Mouse (Mus musculus) embryonic facial prominence, embryonic 12.5 days (tissue): ENCODE results near the gene Myo9a. TPM values are rescaled to one million over a fixed set of nuclear protein-coding genes. Genes with fewer than 3 reads are reported as not detected.

ENCODE experiments used
- ATAC-seq: fragments of 200-750 bp; cut with Nextera tagmentation; 2 replicates; pipeline ENCODE4 v1.8.0; 2017; ENCODE audit not compliant: insufficient number of reproducible peaks, insufficient read depth, low FRiP score, low TSS enrichment
- H3K27ac ChIP-seq: fragments of 300-500 bp; sonication (generic); 2 replicates; pipeline ENCODE4 v1.5.1; 2016; ENCODE audit warnings: mild to moderate bottlenecking
- H3K27me3 ChIP-seq: fragments of 300-500 bp; sonication (generic); 2 replicates; pipeline ENCODE4 v1.6.1; 2016; ENCODE audit warnings: mild to moderate bottlenecking, moderate library complexity
- H3K36me3 ChIP-seq: fragments of 300-500 bp; sonication (generic); 2 replicates; pipeline ENCODE4 v1.6.1; 2016; ENCODE audit warnings: mild to moderate bottlenecking
- H3K4me1 ChIP-seq: fragments of 300-500 bp; sonication (generic); 2 replicates; pipeline ENCODE4 v1.6.1; 2016
- H3K4me2 ChIP-seq: fragments of 300-500 bp; sonication (generic); replicated peaks from 2 replicates; pipeline ENCODE4 v1.6.1; 2016; ENCODE audit warnings: mild to moderate bottlenecking, moderate library complexity
- H3K4me3 ChIP-seq: fragments of 300-500 bp; sonication (generic); 2 replicates; pipeline ENCODE4 v1.5.1; 2016; ENCODE audit warnings: mild to moderate bottlenecking
- H3K9ac ChIP-seq: fragments of 300-500 bp; sonication (generic); 2 replicates; pipeline ENCODE4 v1.6.1; 2016; ENCODE audit warnings: mild to moderate bottlenecking, moderate library complexity
- H3K9me3 ChIP-seq: fragments of 300-500 bp; sonication (generic); 2 replicates; pipeline ENCODE4 v1.6.1; 2016; ENCODE audit warnings: mild to moderate bottlenecking, moderate library complexity
- WGBS: fragments of 180-500 bp; shearing (Covaris S2); methylation state at CpG from one replicate; pipeline ENCODE4 v1.1.7; 2016; 5-methylcytosine and 5-hydroxymethylcytosine counted together
- polyA plus RNA-seq: library from polyadenylated mRNA; unstranded; fragments of >200 nt; fragmentation: Nextera tagmentation; extraction: Ambion mirVana; gene quantifications from 2 replicates; pipeline ENCODE4 v1.2.1, GENCODE M21; 2016

Myo9a gene
- polyA plus RNA-seq, 1 experiment from 2014 or later, result 20.5 TPM

GRCm38 (mm10) chr9:59969383-59969782 is 218.7 kb downstream of the Myo9a start:
- peak; percentile 73; the same call in 1 of the 2 replicates for ATAC-seq

GRCm38 (mm10) chr9:59971263-59971662 is 220.6 kb downstream of the Myo9a start:
- no peaks in the 10 kb centered on the region for H3K36me3 ChIP-seq
- H3K27me3 ChIP-seq, result no peaks in the 10 kb centered on the region
- no peaks in the 10 kb centered on the region for H3K9me3 ChIP-seq
- H3K9ac ChIP-seq, result no peak overlapping the region
- no peak overlapping the region for H3K4me3 ChIP-seq
- no peak for ATAC-seq
- 80% methylated on average over 4 of the region's 4 CpGs for WGBS
- H3K4me1 ChIP-seq, result peaks cover 3% of the 10 kb centered on the region; the same call in 1 of the 2 replicates
- no peak overlapping the region for H3K4me2 ChIP-seq
- no peak overlapping the region for H3K27ac ChIP-seq

More at GRCm38 (mm10) chr9:59969383-59969782, 218.7 kb downstream of the Myo9a start:
- Histone ChIP-seq H3K36me3 (no peaks in the 10 kb centered on the region), H3K27ac (no peak overlapping the region), H3K4me2 (no peak overlapping the region), H3K4me1 (peaks cover 7% of the 10 kb centered on the region), H3K27me3 (no peaks in the 10 kb centered on the region), H3K9ac (no peak overlapping the region), H3K9me3 (no peaks in the 10 kb centered on the region), H3K4me3 (no peak overlapping the region)
- WGBS, result 30% methylated on average over 6 of the region's 6 CpGs

Other genes with a start within 250 kb of the Myo9a start
- 60.3 and 64.1 TPM in 2 replicates for gene Hexa, start 211.4 kb upstream of the Myo9a start, polyA plus RNA-seq
- 0.20 TPM in 1 of 2 replicates, not detected in the other for gene Tmem202, start 211.0 kb upstream of the Myo9a start, polyA plus RNA-seq
- gene Celf6, start 173.0 kb upstream of the Myo9a start, polyA plus RNA-seq, result 1.0 and 1.8 TPM in 2 replicates
- 46.0 and 46.3 TPM in 2 replicates for gene Parp6, start 133.6 kb upstream of the Myo9a start, polyA plus RNA-seq
- gene Pkm, start 94.5 kb upstream of the Myo9a start, polyA plus RNA-seq, result 1,462 TPM in 2 replicates
- 0.65 and 0.69 TPM in 2 replicates for gene Gramd2, start 70.8 kb upstream of the Myo9a start, polyA plus RNA-seq
- gene Senp8, start 186 bp upstream of the Myo9a start, polyA plus RNA-seq, result 11.0 and 12.3 TPM in 2 replicates
- gene Nr2e3, start 209.8 kb downstream of the Myo9a start, polyA plus RNA-seq, result 0.97 and 1.4 TPM in 2 replicates